Mouse (Mus musculus): ENCODE results near the gene Cdh13.

Cdh13 gene

GRCm38 (mm10) chr8:118380782-118381181 lies 97.2 kb downstream of the Cdh13 start:
- no peak for DNase-seq (ENCODE audit: low spot score)

- DNase-seq (ENCODE audit: low spot score): no peak
Observed at GRCm38 (mm10) chr8:118381641-118382040, 98.1 kb downstream of the Cdh13 start.

GRCm38 (mm10) chr8:118384314-118384713 lies 100.8 kb downstream of the Cdh13 start:
- DNase-seq (ENCODE audit: low spot score): no peak

- no peak for DNase-seq (ENCODE audit: low spot score)
Observed at GRCm38 (mm10) chr8:118389456-118389855, 105.9 kb downstream of the Cdh13 start.

- DNase-seq (ENCODE audit: low spot score): no peak
Observed at GRCm38 (mm10) chr8:118393909-118394650, 110.5 kb downstream of the Cdh13 start.

- DNase-seq (ENCODE audit: low spot score): no peak
Observed at GRCm38 (mm10) chr8:118395178-118395577, 111.6 kb downstream of the Cdh13 start.

- no peak for DNase-seq (ENCODE audit: low spot score)
Observed at GRCm38 (mm10) chr8:118404836-118405235, 121.3 kb downstream of the Cdh13 start.

- DNase-seq (ENCODE audit: low spot score): no peak
Observed at GRCm38 (mm10) chr8:118407322-118407721, 123.8 kb downstream of the Cdh13 start.

GRCm38 (mm10) chr8:118409396-118409795 lies 125.9 kb downstream of the Cdh13 start:
- no peak for DNase-seq (ENCODE audit: low spot score)

- DNase-seq (ENCODE audit: low spot score): no peak
Observed at GRCm38 (mm10) chr8:118410341-118410970, 126.9 kb downstream of the Cdh13 start.

GRCm38 (mm10) chr8:118415672-118416071 lies 132.1 kb downstream of the Cdh13 start:
- DNase-seq (ENCODE audit: low spot score): no peak

- DNase-seq (ENCODE audit: low spot score): no peak
Observed at GRCm38 (mm10) chr8:118416811-118417355, 133.3 kb downstream of the Cdh13 start.

GRCm38 (mm10) chr8:118422624-118423023 lies 139.1 kb downstream of the Cdh13 start:
- no peak for DNase-seq (ENCODE audit: low spot score)

- DNase-seq (ENCODE audit: low spot score): no peak
Observed at GRCm38 (mm10) chr8:118428941-118429340, 145.4 kb downstream of the Cdh13 start.

GRCm38 (mm10) chr8:118431731-118432440 lies 148.4 kb downstream of the Cdh13 start:
- no peak for DNase-seq (ENCODE audit: low spot score)

GRCm38 (mm10) chr8:118433553-118434180 lies 150.1 kb downstream of the Cdh13 start:
- no peak for DNase-seq (ENCODE audit: low spot score)

- DNase-seq (ENCODE audit: low spot score): no peak
Observed at GRCm38 (mm10) chr8:118436751-118437150, 153.2 kb downstream of the Cdh13 start.

GRCm38 (mm10) chr8:118437152-118437551 lies 153.6 kb downstream of the Cdh13 start:
- no peak for DNase-seq (ENCODE audit: low spot score)

GRCm38 (mm10) chr8:118437874-118438273 lies 154.3 kb downstream of the Cdh13 start:
- DNase-seq (ENCODE audit: low spot score): no peak

- DNase-seq (ENCODE audit: low spot score): no peak
Observed at GRCm38 (mm10) chr8:118439857-118440256, 156.3 kb downstream of the Cdh13 start.

GRCm38 (mm10) chr8:118443361-118443760 lies 159.8 kb downstream of the Cdh13 start:
- no peak for DNase-seq (ENCODE audit: low spot score)

- DNase-seq (ENCODE audit: low spot score): no peak
Observed at GRCm38 (mm10) chr8:118444651-118445207, 161.2 kb downstream of the Cdh13 start.
